Mouse (Mus musculus) liver, embryonic 14.5 days (tissue): ENCODE measurements at regions not wholly inside any gene's neighbourhood (a gene's known extent, or its start where the extent isn't known, plus 50 kb on each side); places are given as distances from the start of the nearest gene placed in this dataset.

Experiments
- ATAC-seq: fragments of 200-750 bp; cut with Nextera tagmentation; 2 replicates; pipeline ENCODE4 v1.8.0; 2017; ENCODE audit warnings: moderate number of reproducible peaks, mild to moderate bottlenecking, moderate library complexity; ENCODE audit not compliant: insufficient read depth
- DNase-seq, 3 experiments: peaks; one replicate each; pipeline ENCODE4 v3.0.0-alpha.2; 2012 to 2013; ENCODE audit warnings: low read depth in 3 of 3, low spot score in 3 of 3
- H3K27ac ChIP-seq: fragments of 300-500 bp; sonication (generic); 2 replicates; pipeline ENCODE4 v1.5.1; 2014; ENCODE audit warnings: moderate library complexity, mild to moderate bottlenecking, control low read depth, inconsistent platforms
- H3K27me3 ChIP-seq: fragments of 300-500 bp; sonication (generic); 2 replicates; pipeline ENCODE4 v1.6.1; 2014; ENCODE audit warnings: mild to moderate bottlenecking, low read length, moderate library complexity; ENCODE audit not compliant: control insufficient read depth, insufficient read depth
- H3K36me3 ChIP-seq: fragments of 300-500 bp; sonication (generic); replicated peaks from 2 replicates; pipeline ENCODE4 v1.6.1; 2014; ENCODE audit warnings: low read depth; ENCODE audit not compliant: control insufficient read depth, insufficient read depth
- H3K4me1 ChIP-seq, 2 experiments: fragments of 200-500 bp in 1 of 2; fragments of 300-500 bp in 1 of 2; sonication (generic) in 1 of 2; replicated peaks; 2 replicates each; pipeline ENCODE4 v1.6.1; 2012 to 2014; ENCODE audit warnings: antibody characterized with exemption in 1 of 2, inconsistent platforms in 1 of 2, low read length in 1 of 2; ENCODE audit not compliant: control insufficient read depth in 2 of 2, insufficient read depth in 2 of 2
- H3K4me2 ChIP-seq: fragments of 300-500 bp; sonication (generic); 2 replicates; pipeline ENCODE4 v1.6.1; 2014; ENCODE audit warnings: low read depth, mild to moderate bottlenecking, control low read depth, moderate library complexity
- H3K4me3 ChIP-seq, 2 experiments: fragments of 200-500 bp in 1 of 2; fragments of 300-500 bp in 1 of 2; sonication (generic) in 1 of 2; 2 replicates each; pipeline ENCODE4 v1.5.1; 2012 to 2014; ENCODE audit warnings: low read depth in 2 of 2, low read length in 2 of 2, mild to moderate bottlenecking in 2 of 2, control low read depth in 1 of 2, inconsistent platforms in 1 of 2, moderate library complexity in 1 of 2; ENCODE audit not compliant: insufficient read depth in 1 of 2
- H3K9ac ChIP-seq: fragments of 300-500 bp; sonication (generic); replicated peaks from 2 replicates; pipeline ENCODE4 v1.6.1; 2014; ENCODE audit warnings: mild to moderate bottlenecking, control low read depth, moderate library complexity
- H3K9me3 ChIP-seq: fragments of 300-500 bp; sonication (generic); 2 replicates; pipeline ENCODE4 v1.6.1; 2016; ENCODE audit warnings: low read length, mixed read lengths; ENCODE audit not compliant: control insufficient read depth
- CTCF ChIP-seq: IDR thresholded peaks from 2 replicates; pipeline ENCODE4 v1.5.1; 2016; ENCODE audit warnings: antibody characterized with exemption, low read depth, control low read depth
- EP300 ChIP-seq: IDR thresholded peaks from 2 replicates; pipeline ENCODE4 v1.6.1; 2016; ENCODE audit warnings: antibody characterized with exemption, low read depth
- WGBS: fragments of 180-500 bp; shearing (Covaris S2); extraction: QIAGEN DNeasy Blood & Tissue Kit; methylation state at CpG from one replicate; pipeline ENCODE4 v1.1.7; 2014; ENCODE audit not compliant: insufficient replicate concordance; 5-methylcytosine and 5-hydroxymethylcytosine counted together

DNA sequence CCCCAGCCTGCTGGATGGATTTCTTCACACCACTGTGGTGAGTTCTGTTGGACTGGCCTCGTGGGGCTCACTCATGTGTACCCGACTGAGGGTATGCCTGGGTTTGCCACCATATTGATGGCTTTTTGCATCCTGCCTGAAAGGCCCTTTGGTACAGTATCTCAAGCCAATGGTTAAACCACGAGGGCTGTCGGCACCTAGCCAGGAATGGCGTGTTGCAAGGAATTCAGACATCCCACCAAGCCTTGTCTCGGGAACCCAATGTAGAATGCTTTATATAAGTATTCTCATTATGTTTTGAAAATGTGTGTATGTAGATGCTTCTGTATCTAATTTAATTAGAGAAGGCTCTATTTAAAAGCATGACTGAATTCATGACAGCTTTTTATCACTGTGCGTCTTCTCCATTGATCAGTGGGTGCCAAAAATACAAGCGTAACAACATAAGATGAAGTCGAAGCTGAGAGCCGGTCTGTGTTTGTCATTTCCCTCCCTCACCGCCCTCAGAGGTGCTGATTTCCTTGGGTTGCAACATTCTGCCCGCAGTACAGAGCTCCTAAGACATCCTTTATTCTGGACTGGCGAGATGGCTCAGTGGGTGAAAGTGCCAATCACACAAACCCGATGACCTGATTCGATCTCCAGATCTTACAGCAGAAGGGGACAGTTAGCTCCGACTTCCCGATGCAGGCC is 90.5 kb upstream of the Akt3 start:
- no peaks in the 10 kb centered on the region for H3K9me3 ChIP-seq
- WGBS, result 66% methylated on average over 17 of the region's 17 CpGs
- no peak for ATAC-seq

DNA sequence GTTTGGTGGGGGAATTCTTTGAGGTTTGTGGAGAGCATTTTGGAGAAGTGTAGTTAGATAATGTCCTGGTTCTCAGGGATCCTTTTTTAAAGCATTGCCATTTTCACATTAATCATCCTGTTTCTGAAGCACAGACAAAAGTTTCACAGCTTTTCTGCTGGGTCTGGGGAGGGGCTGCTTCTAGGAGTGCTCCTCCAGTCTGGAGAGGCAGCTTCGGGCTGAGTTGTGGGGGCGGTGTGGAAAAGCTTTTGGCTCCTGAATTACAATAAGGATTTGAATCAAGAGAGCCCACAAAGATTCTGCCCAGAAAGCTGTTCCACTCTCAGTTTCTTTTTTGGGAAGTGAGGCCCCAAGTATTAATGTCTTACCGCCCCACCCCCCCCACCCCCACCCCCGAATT is 89.2 kb upstream of the Akt3 start:
- no peak overlapping the region for H3K27ac ChIP-seq
- no peaks in the 10 kb centered on the region for H3K4me1 ChIP-seq
- H3K27me3 ChIP-seq, result no peaks in the 10 kb centered on the region
- WGBS, result 25% methylated on average over 4 of the region's 4 CpGs
- H3K36me3 ChIP-seq, result no peaks in the 10 kb centered on the region
- TF ChIP-seq CTCF, result no peak
- TF ChIP-seq EP300, result no peak
- DNase-seq (no peak), ATAC-seq (no peak)
- H3K4me3 ChIP-seq, result no peak overlapping the region
- no peaks in the 10 kb centered on the region for H3K9me3 ChIP-seq
- H3K4me2 ChIP-seq, result no peak overlapping the region
- H3K9ac ChIP-seq, result no peak overlapping the region

More for the DNA sequence above, 90.5 kb upstream of the Akt3 start:
- H3K4me3 ChIP-seq, result no peak overlapping the region
- H3K27ac ChIP-seq, result no peak overlapping the region
- H3K27me3 ChIP-seq, result no peaks in the 10 kb centered on the region
- no peaks in the 10 kb centered on the region for H3K4me1 ChIP-seq
- no peak overlapping the region for H3K9ac ChIP-seq
- no peak for DNase-seq
- H3K36me3 ChIP-seq, result no peaks in the 10 kb centered on the region
- TF ChIP-seq EP300 (no peak), CTCF (no peak)
- H3K4me2 ChIP-seq, result no peak overlapping the region

DNA sequence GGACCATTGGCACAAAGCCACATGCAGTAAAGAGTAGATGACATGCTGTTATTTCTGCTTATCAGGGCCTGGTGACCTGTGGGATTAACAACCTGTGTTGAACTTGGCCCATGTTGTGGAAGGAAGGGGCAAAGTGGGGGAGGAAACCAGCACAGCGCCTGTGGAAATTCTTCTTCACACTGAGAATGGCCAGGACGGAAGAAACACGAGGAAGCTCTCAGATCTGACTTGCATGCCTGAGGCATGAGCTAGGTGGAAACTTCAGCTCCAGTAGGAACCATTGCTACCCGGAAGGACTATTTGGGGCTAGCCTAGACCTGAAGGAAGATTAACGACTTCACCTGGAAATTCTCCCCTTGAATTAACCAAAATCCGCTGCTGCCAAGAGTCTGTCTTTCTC is 88.5 kb upstream of the Akt3 start:
- Histone ChIP-seq H3K9ac (no peak overlapping the region), H3K36me3 (no peaks in the 10 kb centered on the region), H3K27me3 (no peaks in the 10 kb centered on the region), H3K4me3 (no peak overlapping the region), H3K9me3 (no peaks in the 10 kb centered on the region), H3K4me2 (no peak overlapping the region), H3K4me1 (no peaks in the 10 kb centered on the region), H3K27ac (no peak overlapping the region)
- TF ChIP-seq CTCF (no peak), EP300 (no peak)
- ATAC-seq, result no peak
- DNase-seq, result no peak
- 47% methylated on average over 6 of the region's 6 CpGs for WGBS

DNA sequence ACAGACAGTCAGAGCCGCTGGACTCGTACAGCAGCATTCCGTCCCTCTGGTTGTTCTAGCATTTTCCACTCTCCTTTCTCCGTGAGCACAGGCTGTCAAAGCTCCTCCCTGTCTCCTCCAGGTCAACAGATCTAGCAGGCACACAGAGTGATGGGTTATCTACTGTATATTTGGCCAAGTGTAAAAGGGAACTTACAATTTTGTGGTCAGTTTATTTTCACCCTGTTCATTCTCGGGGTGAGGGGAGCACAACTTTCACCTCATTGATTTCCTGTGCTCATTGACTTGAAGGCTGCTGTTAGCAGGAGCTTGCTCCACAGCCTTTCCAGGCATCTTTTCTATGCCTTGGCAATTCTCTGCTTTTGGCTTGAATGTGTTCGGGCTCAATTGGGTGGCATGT is 87.5 kb upstream of the Akt3 start:
- no peaks in the 10 kb centered on the region for H3K27me3 ChIP-seq
- no peaks in the 10 kb centered on the region for H3K4me1 ChIP-seq
- H3K27ac ChIP-seq, result no peak overlapping the region
- TF ChIP-seq CTCF, result no peak
- TF ChIP-seq EP300, result no peak
- no peaks in the 10 kb centered on the region for H3K36me3 ChIP-seq
- no peak overlapping the region for H3K4me2 ChIP-seq
- no peak overlapping the region for H3K9ac ChIP-seq
- no peak overlapping the region for H3K4me3 ChIP-seq
- ATAC-seq (no peak), DNase-seq (no peak)
- H3K9me3 ChIP-seq, result no peaks in the 10 kb centered on the region
- WGBS, result 30% methylated on average over 6 of the region's 6 CpGs

DNA sequence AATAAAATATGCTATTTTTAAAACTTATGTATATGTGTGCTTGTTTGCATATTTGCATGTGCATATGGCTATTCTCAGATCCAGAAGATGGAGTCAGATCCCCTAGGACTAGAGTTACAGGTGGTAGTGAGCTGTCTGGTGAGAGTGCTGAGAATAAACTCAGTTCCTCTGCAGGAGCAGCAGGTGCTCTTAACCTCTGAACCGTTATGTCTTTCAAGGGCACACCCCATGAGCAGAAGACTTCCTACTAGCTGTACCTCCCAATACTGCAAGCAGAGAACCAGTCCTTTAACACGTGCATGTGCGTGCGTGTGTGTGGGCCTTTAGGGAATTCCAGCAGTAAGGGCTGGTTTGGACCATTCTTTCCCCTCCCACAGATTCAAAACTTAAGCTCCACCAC is 85.9 kb upstream of the Akt3 start:
- Histone ChIP-seq H3K4me2 (no peak overlapping the region), H3K4me3 (no peak overlapping the region), H3K27ac (no peak overlapping the region), H3K36me3 (no peaks in the 10 kb centered on the region), H3K4me1 (no peaks in the 10 kb centered on the region; a peak in 1 of 4 replicates), H3K9ac (no peak overlapping the region), H3K9me3 (no peaks in the 10 kb centered on the region), H3K27me3 (no peaks in the 10 kb centered on the region)
- 62% methylated on average over 4 of the region's 4 CpGs for WGBS
- DNase-seq (no peak), ATAC-seq (no peak)
- TF ChIP-seq CTCF (no peak), EP300 (no peak)
